ENCODE assay signal across 8 mouse cellular contexts in genomic region chr13:34575179-34575996, GRCm38 (mm10).
DNase-seq lines count a peak whose midpoint lies in the region; ATAC-seq and TF ChIP-seq lines count a peak whose summit lies in the region.

No protein-coding gene starts in this region.

- WGBS in heart, embryonic 12.5 days = 63% methylated on average over 2 of the region's 2 CpGs
- 66% methylated on average over 2 of the region's 2 CpGs for WGBS in liver, postnatal 0 days (ENCODE audit: insufficient replicate concordance)

- no peak overlapping the region for H3K4me2 ChIP-seq in heart, embryonic 12.5 days
- H3K4me2 ChIP-seq in liver, postnatal 0 days (ENCODE audit: low read depth, low read length) = no peak overlapping the region

- DNase-seq in heart, adult 18-20 months = peak; percentile 37 to 47
- peak; percentile 51 for DNase-seq in adipocyte (ENCODE audit: low spot score)
- peak; percentile 9 to 52 for DNase-seq in heart, postnatal 14 days
- DNase-seq in lung, postnatal 4 days = peak; percentile 7 to 30
- DNase-seq in liver, postnatal 0 days = no peak
- no peak for DNase-seq in kidney, adult 9 months
- no peak for DNase-seq in embryo, embryonic 10.5 days (ENCODE audit: low spot score)

- no peaks in the 10 kb centered on the region for H3K36me3 ChIP-seq in heart, embryonic 12.5 days
- no peaks in the 10 kb centered on the region for H3K36me3 ChIP-seq in liver, postnatal 0 days (replicated peaks; ENCODE audit: insufficient read depth, low read length)

- no peaks in the 10 kb centered on the region for H3K9me3 ChIP-seq in heart, embryonic 12.5 days (replicated peaks)
- no peaks in the 10 kb centered on the region for H3K9me3 ChIP-seq in liver, postnatal 0 days (ENCODE audit: low read length)

- intact Hi-C loops in heart, postnatal 14 days (cut with DNase I) = no loop called here

- H3K4me3 ChIP-seq in heart, embryonic 12.5 days = no peak overlapping the region
- no peak overlapping the region for H3K4me3 ChIP-seq in liver, postnatal 0 days (ENCODE audit: low read depth, low read length)

- ATAC-seq in heart, embryonic 12.5 days (ENCODE audit: insufficient number of reproducible peaks, low FRiP score) = no peak
- no peak for ATAC-seq in liver, postnatal 0 days

- H3K27ac ChIP-seq in heart, embryonic 12.5 days (ENCODE audit: poor library complexity, severe bottlenecking) = no peak overlapping the region
- no peak overlapping the region for H3K27ac ChIP-seq in liver, postnatal 0 days (ENCODE audit: low read depth)

- H3K4me1 ChIP-seq in heart, embryonic 12.5 days (replicated peaks) = peaks cover 8% of the 10 kb centered on the region; the same call in 1 of the 2 replicates
- no peaks in the 10 kb centered on the region for H3K4me1 ChIP-seq in liver, postnatal 0 days (ENCODE audit: insufficient read depth)

- H3K9ac ChIP-seq in heart, embryonic 12.5 days = no peak overlapping the region
- H3K9ac ChIP-seq in liver, postnatal 0 days (replicated peaks) = no peak overlapping the region

- no peak for TF ChIP-seq EP300 in liver, postnatal 0 days (IDR thresholded peaks at IDR 0.05; ENCODE audit: low read depth)

- H3K27me3 ChIP-seq in heart, embryonic 12.5 days (replicated peaks) = no peaks in the 10 kb centered on the region
- no peaks in the 10 kb centered on the region for H3K27me3 ChIP-seq in liver, postnatal 0 days (ENCODE audit: insufficient read depth, low read length)

- no peak for TF ChIP-seq CTCF in liver, postnatal 0 days (IDR thresholded peaks at IDR 0.05; ENCODE audit: low read depth)

Comparison
In these comparisons a context has a peak if more than half of its experiments do, and no peak if none do; other contexts are left out.
1. DNase-seq: peak in heart, adult 18-20 months (2 of 2), adipocyte (single experiment), heart, postnatal 14 days (2 of 2) and lung, postnatal 4 days (2 of 2); none in liver, postnatal 0 days (single experiment), kidney, adult 9 months (single experiment) and embryo, embryonic 10.5 days (single experiment).